Mouse (Mus musculus) liver, embryonic 13.5 days (tissue): Measurements from ENCODE around the gene Sapcd1. TPM values are rescaled to one million over a fixed set of nuclear protein-coding genes. Genes with fewer than 3 reads are reported as not detected.

Experiments
- ATAC-seq: fragments of 200-750 bp; cut with Nextera tagmentation; 2 replicates; pipeline ENCODE4 v1.8.0; 2017; ENCODE audit warnings: low read depth, mild to moderate bottlenecking, moderate number of reproducible peaks, moderate library complexity
- DNase-seq: peaks from one replicate; pipeline ENCODE4 v3.0.0; 2022
- H3K27ac ChIP-seq: fragments of 300-500 bp; sonication (generic); 2 replicates; pipeline ENCODE4 v1.5.1; 2015; ENCODE audit warnings: moderate library complexity, mild to moderate bottlenecking, inconsistent platforms
- H3K27me3 ChIP-seq: fragments of 300-500 bp; sonication (generic); 2 replicates; pipeline ENCODE4 v1.6.1; 2015; ENCODE audit warnings: mild to moderate bottlenecking, inconsistent platforms
- H3K36me3 ChIP-seq: fragments of 300-500 bp; sonication (generic); 2 replicates; pipeline ENCODE4 v1.6.1; 2015; ENCODE audit warnings: mild to moderate bottlenecking, inconsistent platforms
- H3K4me1 ChIP-seq: fragments of 300-500 bp; sonication (generic); replicated peaks from 2 replicates; pipeline ENCODE4 v1.6.1; 2015; ENCODE audit warnings: inconsistent platforms
- H3K4me2 ChIP-seq: fragments of 300-500 bp; sonication (generic); 2 replicates; pipeline ENCODE4 v1.6.1; 2015; ENCODE audit warnings: inconsistent platforms, mild to moderate bottlenecking, moderate library complexity
- H3K4me3 ChIP-seq: fragments of 300-500 bp; sonication (generic); replicated peaks from 2 replicates; pipeline ENCODE4 v1.5.1; 2015; ENCODE audit warnings: mild to moderate bottlenecking, inconsistent platforms
- H3K9ac ChIP-seq: fragments of 300-500 bp; sonication (generic); 2 replicates; pipeline ENCODE4 v1.6.1; 2015; ENCODE audit warnings: mild to moderate bottlenecking, inconsistent platforms
- H3K9me3 ChIP-seq: fragments of 300-500 bp; sonication (generic); replicated peaks from 2 replicates; pipeline ENCODE4 v1.6.1; 2016; ENCODE audit warnings: inconsistent platforms
- WGBS: fragments of 180-500 bp; shearing (Covaris S2); methylation state at CpG from one replicate; pipeline ENCODE4 v1.1.7; 2015; ENCODE audit not compliant: insufficient replicate concordance; 5-methylcytosine and 5-hydroxymethylcytosine counted together
- polyA plus RNA-seq: library from polyadenylated mRNA; unstranded; fragments of >200 nt; fragmentation: Nextera tagmentation; extraction: Ambion mirVana; gene quantifications from 2 replicates; pipeline ENCODE4 v1.2.1, GENCODE M21; 2015

Gene Sapcd1
- polyA plus RNA-seq, 1 experiment from 2014 or later, result 2.8 TPM

- no peak for DNase-seq
- H3K9ac ChIP-seq, result peak overlapping the region; percentile 45; the same call in 1 of the 2 replicates
- no peaks in the 10 kb centered on the region for H3K36me3 ChIP-seq
- H3K27ac ChIP-seq, result 0 out of 2 replicates have a peak overlapping the region, but pooled peaks have one; percentile 58
- no peak for ATAC-seq
- H3K9me3 ChIP-seq, result no peaks in the 10 kb centered on the region
- no peaks in the 10 kb centered on the region for H3K27me3 ChIP-seq
- 48% methylated on average over 12 of the region's 13 CpGs for WGBS
- no peak overlapping the region for H3K4me2 ChIP-seq
- H3K4me3 ChIP-seq, result no peak overlapping the region
- H3K4me1 ChIP-seq, result peaks cover 81% of the 10 kb centered on the region
Observed at GRCm38 (mm10) chr17:35024261-35024660, 3.6 kb downstream of the Sapcd1 start.

- Histone ChIP-seq H3K27me3 (no peaks in the 10 kb centered on the region), H3K9me3 (no peaks in the 10 kb centered on the region), H3K9ac (peak overlapping the region; percentile 45; the same call in 1 of the 2 replicates), H3K27ac (peak overlapping the region; percentile 58), H3K4me2 (no peak overlapping the region), H3K4me3 (no peak overlapping the region), H3K4me1 (peaks cover 76% of the 10 kb centered on the region), H3K36me3 (no peaks in the 10 kb centered on the region)
- ATAC-seq (no peak), DNase-seq (no peak)
- WGBS, result 28% methylated on average over 4 of the region's 4 CpGs
Observed at GRCm38 (mm10) chr17:35023756-35024155, 4.1 kb downstream of the Sapcd1 start.

GRCm38 (mm10) chr17:35023221-35023620, 4.6 kb downstream of the Sapcd1 start:
- H3K27me3 ChIP-seq, result no peaks in the 10 kb centered on the region
- WGBS, result 72% methylated on average over 5 of the region's 5 CpGs
- H3K9ac ChIP-seq, result peak overlapping the region; percentile 45; the same call in 1 of the 2 replicates
- H3K27ac ChIP-seq, result peak overlapping the region; percentile 58
- H3K4me3 ChIP-seq, result no peak overlapping the region
- DNase-seq (no peak), ATAC-seq (no peak)
- H3K9me3 ChIP-seq, result no peaks in the 10 kb centered on the region
- peaks cover 70% of the 10 kb centered on the region for H3K4me1 ChIP-seq
- no peak overlapping the region for H3K4me2 ChIP-seq
- no peaks in the 10 kb centered on the region for H3K36me3 ChIP-seq

GRCm38 (mm10) chr17:35022541-35023060, 5.2 kb downstream of the Sapcd1 start:
- no peak for DNase-seq
- H3K9ac ChIP-seq, result 0 out of 2 replicates have a peak overlapping the region, but pooled peaks have one; percentile 11
- no peaks in the 10 kb centered on the region for H3K27me3 ChIP-seq
- peak overlapping the region; percentile 58 for H3K27ac ChIP-seq
- no peaks in the 10 kb centered on the region for H3K9me3 ChIP-seq
- 57% methylated on average over 8 of the region's 8 CpGs for WGBS
- no peak overlapping the region for H3K4me3 ChIP-seq
- no peak for ATAC-seq
- 0 out of 2 replicates have a peak overlapping the region, but pooled peaks have one; percentile 56 for H3K4me2 ChIP-seq
- no peaks in the 10 kb centered on the region for H3K36me3 ChIP-seq
- H3K4me1 ChIP-seq, result peaks cover 64% of the 10 kb centered on the region

GRCm38 (mm10) chr17:35021842-35022477, 5.9 kb downstream of the Sapcd1 start:
- H3K36me3 ChIP-seq, result peaks cover 5% of the 10 kb centered on the region
- H3K27ac ChIP-seq, result peak overlapping the region; percentile 80
- ATAC-seq, result peak; percentile 91
- H3K4me3 ChIP-seq, result peak overlapping the region; percentile 29; the same call in 1 of the 2 replicates
- WGBS, result 6% methylated on average over 6 of the region's 6 CpGs
- H3K9ac ChIP-seq, result peak overlapping the region; percentile 47; the same call in 1 of the 2 replicates
- H3K27me3 ChIP-seq, result no peaks in the 10 kb centered on the region
- H3K9me3 ChIP-seq, result no peaks in the 10 kb centered on the region
- peak overlapping the region; percentile 56 for H3K4me2 ChIP-seq
- peaks cover 60% of the 10 kb centered on the region for H3K4me1 ChIP-seq
- DNase-seq, result peak; percentile 75

- peaks cover 65% of the 10 kb centered on the region for H3K4me1 ChIP-seq
Observed at GRCm38 (mm10) chr17:35021163-35021808, 6.5 kb downstream of the Sapcd1 start.

GRCm38 (mm10) chr17:35020551-35020950, 7.3 kb downstream of the Sapcd1 start:
- Histone ChIP-seq H3K4me2 (no peak overlapping the region), H3K27me3 (no peaks in the 10 kb centered on the region), H3K9me3 (no peaks in the 10 kb centered on the region), H3K4me1 (peaks cover 65% of the 10 kb centered on the region), H3K27ac (no peak overlapping the region), H3K36me3 (peaks cover 19% of the 10 kb centered on the region), H3K9ac (no peak overlapping the region), H3K4me3 (no peak overlapping the region)
- ATAC-seq (no peak), DNase-seq (no peak)
- WGBS, result 81% methylated on average over 8 of the region's 8 CpGs

More at GRCm38 (mm10) chr17:35021163-35021808, 6.5 kb downstream of the Sapcd1 start:
- DNase-seq, result peak; percentile 78
- peak overlapping the region; percentile 29; the same call in 1 of the 2 replicates for H3K4me3 ChIP-seq
- peak overlapping the region; percentile 47; the same call in 1 of the 2 replicates for H3K9ac ChIP-seq
- ATAC-seq, result peak; percentile 19
- peak overlapping the region; percentile 56 for H3K4me2 ChIP-seq
- H3K9me3 ChIP-seq, result no peaks in the 10 kb centered on the region
- H3K27me3 ChIP-seq, result no peaks in the 10 kb centered on the region
- peaks cover 12% of the 10 kb centered on the region for H3K36me3 ChIP-seq
- peak overlapping the region; percentile 80 for H3K27ac ChIP-seq
- 3% methylated on average over 17 of the region's 17 CpGs for WGBS

- H3K4me3 ChIP-seq, result no peak overlapping the region
- DNase-seq (no peak), ATAC-seq (no peak)
- no peak overlapping the region for H3K9ac ChIP-seq
- 79% methylated on average over 11 of the region's 11 CpGs for WGBS
- peaks cover 60% of the 10 kb centered on the region for H3K4me1 ChIP-seq
- H3K27ac ChIP-seq, result no peak overlapping the region
- H3K36me3 ChIP-seq, result peaks cover 26% of the 10 kb centered on the region
- H3K27me3 ChIP-seq, result no peaks in the 10 kb centered on the region
- no peaks in the 10 kb centered on the region for H3K9me3 ChIP-seq
- no peak overlapping the region for H3K4me2 ChIP-seq
Observed at GRCm38 (mm10) chr17:35019894-35020293, 7.9 kb downstream of the Sapcd1 start.

- no peak for ATAC-seq
Observed at GRCm38 (mm10) chr17:35018171-35018570, 9.6 kb downstream of the Sapcd1 start.

GRCm38 (mm10) chr17:35017706-35018030, 10.1 kb downstream of the Sapcd1 start:
- Histone ChIP-seq H3K27me3 (no peaks in the 10 kb centered on the region), H3K9me3 (no peaks in the 10 kb centered on the region), H3K36me3 (peaks cover 48% of the 10 kb centered on the region), H3K9ac (no peak overlapping the region), H3K27ac (no peak overlapping the region), H3K4me2 (no peak overlapping the region), H3K4me1 (peaks cover 41% of the 10 kb centered on the region), H3K4me3 (no peak overlapping the region)
- ATAC-seq (no peak), DNase-seq (no peak)
- 72% methylated on average over 14 of the region's 14 CpGs for WGBS

More at GRCm38 (mm10) chr17:35018171-35018570, 9.6 kb downstream of the Sapcd1 start:
- Histone ChIP-seq H3K27me3 (no peaks in the 10 kb centered on the region), H3K27ac (no peak overlapping the region), H3K4me1 (peaks cover 46% of the 10 kb centered on the region), H3K4me2 (no peak overlapping the region), H3K9me3 (no peaks in the 10 kb centered on the region), H3K36me3 (peaks cover 43% of the 10 kb centered on the region), H3K4me3 (no peak overlapping the region), H3K9ac (no peak overlapping the region)
- 61% methylated on average over 3 of the region's 3 CpGs for WGBS
- no peak for DNase-seq
